Mouse (Mus musculus): ENCODE data around the gene Ctxn1. TPM values are rescaled to one million over a fixed set of nuclear protein-coding genes. Genes with fewer than 3 reads are reported as not detected.

Ctxn1 gene
- total RNA-seq, 2 experiments from 2014 or later = 2.0 to 2.2 TPM

GRCm38 (mm10) chr8:4216791-4217621 is 42.1 kb downstream of the Ctxn1 start, which contains the start of gene Prr36:
TSS of gene Prr36 (minus strand) at chr8:4217459.
- DNase-seq = no peak
- intact Hi-C loops (cut with DNase I) = no loop called here

- DNase-seq = no peak
- intact Hi-C loops (cut with DNase I) = no loop called here
Observed at GRCm38 (mm10) chr8:4216296-4216695, 42.8 kb downstream of the Ctxn1 start.

- peak in 1 of 2 experiments; percentile 40 for DNase-seq
- intact Hi-C loops (cut with DNase I) = no loop called here
Observed at GRCm38 (mm10) chr8:4214006-4214980, 44.8 kb downstream of the Ctxn1 start.

GRCm38 (mm10) chr8:4213210-4214005 is 45.7 kb downstream of the Ctxn1 start:
- DNase-seq = peak; percentile 37 to 40
- intact Hi-C loops (cut with DNase I) = no loop called here

GRCm38 (mm10) chr8:4212809-4213209 is 46.3 kb downstream of the Ctxn1 start:
- peak in 1 of 2 experiments; percentile 16 for DNase-seq
- intact Hi-C loops (cut with DNase I) = no loop called here

GRCm38 (mm10) chr8:4211097-4211496 is 48.0 kb downstream of the Ctxn1 start:
- intact Hi-C loops (cut with DNase I) = no loop called here
- DNase-seq = no peak

Other genes starting within 250 kb of the Ctxn1 start
- under 1 TPM; 0.29 to 0.41 TPM for gene Cd209f, start 153.4 kb downstream of the Ctxn1 start, total RNA-seq (2021)
- gene Cd209g, start 125.2 kb downstream of the Ctxn1 start, total RNA-seq (2021) = not detected
- gene Evi5l, start 92.7 kb downstream of the Ctxn1 start, total RNA-seq (2021) = 10 to 100 TPM; 22.2 to 24.5 TPM
- under 1 TPM in 1 of 2 experiments, not detected in 1; 0.05 TPM for gene Prr36, start 41.8 kb downstream of the Ctxn1 start, total RNA-seq (2021)
- gene Lrrc8e, start 32.4 kb downstream of the Ctxn1 start, total RNA-seq (2021) = under 1 TPM; 0.14 to 0.20 TPM
- 10 to 100 TPM; 59.2 to 69.6 TPM for gene Map2k7, start 20.5 kb downstream of the Ctxn1 start, total RNA-seq (2021)
- gene Gm49320, start 20.4 kb downstream of the Ctxn1 start, total RNA-seq (2021) = under 1 TPM in 1 of 2 experiments, not detected in 1; 0.38 TPM
- 1 to 10 TPM; 3.0 to 4.3 TPM for gene Tgfbr3l, start 11.1 kb downstream of the Ctxn1 start, total RNA-seq (2021)
- gene Snapc2, start 6.2 kb downstream of the Ctxn1 start, total RNA-seq (2021) = 10 to 100 TPM; 14.4 to 14.5 TPM
- 100 to 1,000 TPM; 110 to 117 TPM for gene Timm44, start 16.6 kb upstream of the Ctxn1 start, total RNA-seq (2021)
- gene Ccl25, start 65.9 kb upstream of the Ctxn1 start, total RNA-seq (2021) = 10 to 100 TPM in 1 of 2 experiments, 1 to 10 TPM in 1; 5.9 to 14.8 TPM
- gene Elavl1, start 66.1 kb upstream of the Ctxn1 start, total RNA-seq (2021) = 10 to 100 TPM; 58.8 to 66.1 TPM
- gene Cers4, start 233.8 kb upstream of the Ctxn1 start, total RNA-seq (2021) = 10 to 100 TPM; 39.7 to 50.6 TPM

Data from heart, postnatal 14 days (tissue).